In the genomic region with DNA sequence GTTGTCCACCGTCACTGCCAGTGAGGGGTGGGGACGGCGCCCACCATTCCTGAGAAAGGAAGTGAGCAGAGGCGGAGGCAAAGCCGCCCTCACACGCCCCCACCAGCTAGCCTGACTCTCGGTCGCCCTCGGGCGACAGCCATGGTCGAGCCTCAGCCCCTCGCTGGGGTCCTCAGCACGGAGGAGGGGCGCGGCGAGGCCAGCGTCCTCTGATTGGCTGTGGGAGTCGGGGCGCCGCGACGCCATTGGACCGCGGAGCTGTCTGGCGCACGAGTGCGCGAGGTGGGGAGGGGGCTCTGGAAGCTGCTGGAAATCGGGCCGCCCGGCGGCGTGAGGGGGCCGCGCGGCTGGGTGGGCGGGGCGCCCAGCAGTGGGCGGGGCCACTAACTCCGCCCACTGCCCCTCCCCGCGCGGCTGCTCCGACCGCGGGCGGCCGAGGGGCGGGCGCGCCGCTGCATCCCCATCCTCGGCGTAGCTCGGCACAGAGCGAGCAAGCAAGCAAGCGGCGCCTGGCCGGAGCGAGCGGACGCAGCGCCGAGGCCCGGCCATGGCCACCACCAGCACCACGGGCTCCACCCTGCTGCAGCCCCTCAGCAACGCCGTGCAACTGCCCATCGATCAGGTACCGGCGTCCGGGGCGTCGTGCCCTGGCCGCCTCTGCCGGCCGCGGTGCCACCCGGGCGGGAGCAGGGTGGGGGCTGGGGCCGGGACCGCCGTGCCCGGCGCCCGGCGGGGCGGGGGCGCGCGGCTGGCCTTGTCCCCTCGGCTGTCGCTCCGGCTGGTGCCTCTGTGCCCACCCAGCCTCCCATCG, we compare ENCODE assay signal across 8 mouse cellular contexts. TPM values are rescaled to one million over a fixed set of nuclear protein-coding genes. Genes with fewer than 3 reads are reported as not detected.
DNase-seq lines count a peak whose midpoint lies in the region; ATAC-seq and TF ChIP-seq lines count a peak whose summit lies in the region.

No protein-coding gene starts in this region.

- peak overlapping the region; percentile 97 for H3K9ac ChIP-seq in forebrain, embryonic 13.5 days

- peak overlapping the region; percentile 70 for H3K4me2 ChIP-seq in forebrain, embryonic 13.5 days

- peak; percentile 74; the same call in 1 of the 2 replicates for TF ChIP-seq CTCF in thymus, adult 2 months (IDR thresholded peaks at IDR 0.05; ENCODE audit: borderline replicate concordance, control insufficient read depth, extremely low read depth, insufficient read depth, low read length, poor library complexity)

- 1% methylated on average over 60 of the region's 95 CpGs for WGBS in forebrain, embryonic 13.5 days
- WGBS in thymus, adult 2 months = under 1% methylated on average over 93 of the region's 95 CpGs

- H3K27ac ChIP-seq in forebrain, embryonic 13.5 days = peak overlapping the region; percentile 98
- no peak overlapping the region for H3K27ac ChIP-seq in thymus, adult 2 months (ENCODE audit: control insufficient read depth, insufficient read depth, low read length)

- peak; percentile 96 for DNase-seq in ES-CJ7 (ENCODE audit: low read depth, low spot score)
- peak; percentile 89 to 91 for DNase-seq in heart, postnatal 10 days
- DNase-seq in kidney, postnatal 4 days = peak; percentile 93 to 97
- DNase-seq in lung, adult 18-20 months = peak; percentile 45 to 68
- DNase-seq in ovary, adult 18-20 months (ENCODE audit: low spot score) = peak; percentile 90
- DNase-seq in thymus, adult 2 months = peak; percentile 89

- no peaks in the 10 kb centered on the region for H3K36me3 ChIP-seq in forebrain, embryonic 13.5 days (ENCODE audit: poor library complexity, severe bottlenecking)
- H3K36me3 ChIP-seq in thymus, adult 2 months (ENCODE audit: control insufficient read depth, insufficient read depth, low read length) = no peaks in the 10 kb centered on the region

- no peaks in the 10 kb centered on the region for H3K27me3 ChIP-seq in forebrain, embryonic 13.5 days
- H3K27me3 ChIP-seq in thymus, adult 2 months (ENCODE audit: control insufficient read depth, insufficient read depth, low read length) = no peaks in the 10 kb centered on the region; the same call in 1 of the 2 replicates

- no peaks in the 10 kb centered on the region for H3K9me3 ChIP-seq in forebrain, embryonic 13.5 days (replicated peaks)

- peak; percentile 68; the same call in 1 of the 2 replicates for TF ChIP-seq POLR2A in thymus, adult 2 months (IDR thresholded peaks at IDR 0.05; ENCODE audit: control insufficient read depth, extremely low read depth, insufficient read depth, low read length, poor library complexity)

- ATAC-seq in cerebellum, adult (ENCODE audit: insufficient number of reproducible peaks, low FRiP score, low TSS enrichment) = peak; percentile 88
- ATAC-seq in forebrain, embryonic 13.5 days = peak; percentile 99

- intact Hi-C loops in heart, postnatal 10 days (cut with DNase I) = loop anchor here (2.0 to 10.0 kb wide), 3 partner anchors 87 to 116 kb away; no protein-coding TSS in a partner anchor

- peak overlapping the region; percentile 88 for H3K4me3 ChIP-seq in forebrain, embryonic 13.5 days
- H3K4me3 ChIP-seq in thymus, adult 2 months (ENCODE audit: control insufficient read depth, insufficient read depth, low read length) = peak overlapping the region; percentile 64

- peaks cover 46% of the 10 kb centered on the region for H3K4me1 ChIP-seq in forebrain, embryonic 13.5 days
- H3K4me1 ChIP-seq in thymus, adult 2 months (replicated peaks; ENCODE audit: control insufficient read depth, insufficient read depth, low read length) = peaks cover 7% of the 10 kb centered on the region

RNA-seq across cellular contexts. Expression of a gene that starts 0.7 kb away (rescaled TPM):
- polyA plus RNA-seq in forebrain, embryonic 13.5 days (2015; fragmentation: Nextera tagmentation; extraction: Ambion mirVana) = 61.0 and 66.5 TPM in 2 replicates
- total RNA-seq in heart, postnatal 10 days (2021) = 10 to 100 TPM; 17.3 to 18.3 TPM
- 0.85 and 1.3 TPM in 2 replicates for polyA plus RNA-seq in thymus, adult 2 months (2012; rRNA removed)

Comparison
In these comparisons a context has a peak if more than half of its experiments do, and no peak if none do; other contexts are left out.
1. RNA of a gene that starts 0.7 kb away (polyA plus RNA-seq): 61.0 to 66.5 TPM in forebrain, embryonic 13.5 days; 0.85 to 1.3 TPM in thymus, adult 2 months; every median in the first group is over 10 times any median in the second.
2. Peak in every context shown above with its lines, with median percentiles within 50 percentile points of each other: DNase-seq.